Mouse (Mus musculus): ENCODE results near the gene Dock8.

Gene Dock8

DNA sequence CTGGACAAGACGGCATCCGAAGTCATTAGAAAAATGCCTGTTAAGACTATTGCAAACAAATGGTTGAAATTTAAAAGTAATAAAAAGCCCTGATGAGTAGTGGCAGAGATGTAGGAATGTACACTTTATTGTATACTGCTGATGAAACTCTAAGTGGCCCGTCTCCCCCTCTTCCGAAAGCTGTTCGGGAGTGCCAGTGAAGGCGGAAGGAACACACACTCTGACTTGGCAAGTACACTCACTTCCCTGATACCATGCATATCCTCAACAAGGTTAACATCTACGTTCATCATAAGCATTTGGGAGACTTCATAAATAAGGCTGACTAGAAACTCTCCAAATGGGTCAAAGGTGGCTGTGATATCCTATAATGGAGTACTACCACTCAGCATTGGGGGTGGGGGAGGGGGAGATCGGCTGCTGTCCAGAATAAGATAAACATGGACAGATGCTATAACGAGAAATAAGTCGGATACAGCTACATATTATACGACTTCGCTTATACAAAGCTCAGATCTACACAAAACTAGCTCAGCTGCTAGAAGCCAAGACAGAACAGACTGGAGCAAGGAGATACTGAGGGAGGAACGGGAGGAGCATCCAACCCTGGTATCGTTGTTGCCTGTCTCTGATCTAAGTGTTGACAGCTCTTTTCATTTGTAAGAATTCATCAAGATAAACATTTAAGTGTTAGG is 248.7 kb downstream of the Dock8 start:
- CTCF ChIA-PET, result interaction anchor here in 2 of 4 experiments (0.5 to 0.8 kb wide), 2 partner anchors 143 to 388 kb away, joined by 3 to 9 read pairs; no protein-coding TSS in a partner anchor
- POLR2A ChIA-PET, result interaction anchor here in 2 of 4 experiments (0.8 to 2.1 kb wide), 5 partner anchors 9 to 36 kb away, joined by 3 to 16 read pairs (median 3); partner anchors contain the start of gene Kank1 (in 1 of the 2)

DNA sequence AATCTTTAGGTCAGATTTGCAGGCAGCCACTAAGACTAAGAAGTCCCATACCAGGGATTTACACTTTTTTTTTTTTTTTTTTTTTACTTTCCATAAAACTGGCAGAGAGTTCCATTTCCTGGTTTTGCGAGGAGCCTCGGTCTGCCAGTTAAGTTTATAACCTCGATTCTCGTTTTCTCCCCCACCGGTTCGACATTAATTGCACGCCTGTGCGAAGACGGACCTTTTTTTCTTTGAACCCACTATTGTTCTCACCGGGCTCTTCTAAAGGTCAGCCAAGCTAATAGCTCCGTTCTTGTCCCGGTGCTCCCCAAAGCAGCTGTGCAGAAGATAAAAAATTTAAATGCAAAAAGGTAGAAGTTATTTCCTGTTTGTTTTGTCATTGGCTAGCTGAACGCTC is 249.9 kb downstream of the Dock8 start:
- CTCF ChIA-PET, result no interaction called here
- POLR2A ChIA-PET, result interaction anchor here in 2 of 4 experiments (1.0 to 2.1 kb wide), 3 partner anchors 12 to 35 kb away, joined by 3 to 16 read pairs (median 3); partner anchors contain the start of gene Kank1 (in 1 of the 2)

DNA sequence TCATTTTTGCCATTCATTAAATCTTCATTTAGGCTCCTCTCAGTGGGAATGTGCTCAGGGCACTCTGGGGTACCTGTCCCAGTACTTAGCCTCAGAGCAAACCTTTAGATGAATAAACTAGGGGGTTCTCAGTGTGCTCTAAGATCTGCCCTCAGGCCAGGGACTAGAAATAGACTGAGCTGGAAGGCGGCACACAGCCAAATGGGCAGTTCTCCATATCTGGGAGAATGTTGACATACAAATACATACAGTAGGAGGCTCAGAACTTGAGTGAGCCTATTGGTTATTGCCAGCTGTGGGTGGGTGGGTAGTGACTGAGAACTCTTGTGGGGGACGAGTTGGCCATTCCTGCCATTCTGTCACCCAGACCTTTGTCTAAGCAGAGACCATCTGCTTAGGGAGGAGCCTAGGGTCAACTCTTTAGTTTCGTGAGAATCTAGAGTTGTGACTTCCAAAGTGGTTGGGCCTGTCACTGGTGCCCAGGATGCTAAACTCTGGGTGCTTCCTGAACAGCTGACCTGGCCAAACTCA is 252.3 kb downstream of the Dock8 start:
- POLR2A ChIA-PET, result interaction anchor here in 1 of 4 experiments (0.5 kb wide), 1 partner anchor 1495 kb away, joined by 3 read pairs; no protein-coding TSS in a partner anchor
- CTCF ChIA-PET, result no interaction called here

All from embryonic stem cell, embryonic (primary cell).